Mouse (Mus musculus) MEL (cell line): ENCODE measurements at regions not wholly inside any gene's neighbourhood (a gene's known extent, or its start where the extent isn't known, plus 50 kb on each side); places are given as distances from the start of the nearest gene placed in this dataset.
"Not testable (repeated sequence)": the region's sequence is repeated elsewhere in the genome, so short reads cannot be mapped to it uniquely, and the experiment has no call there.

Experiments
- DNase-seq: peaks from one replicate; pipeline ENCODE4 v3.0.0; 2011; ENCODE audit warnings: low read depth, low spot score
- H3K27ac ChIP-seq: 2 replicates; pipeline ENCODE4 v1.5.1; 2012; ENCODE audit warnings: low read depth, mild to moderate bottlenecking, control low read depth, low read length, moderate library complexity; ENCODE audit not compliant: control insufficient read depth
- H3K27me3 ChIP-seq, 2 experiments: fragments of 150-350 bp in 1 of 2; sonication (generic) in 1 of 2; 2 replicates each; pipeline ENCODE4 v1.6.1; 2012; ENCODE audit warnings: low read length in 2 of 2, mild to moderate bottlenecking in 2 of 2, improper control_type of control experiment in 1 of 2, moderate library complexity in 1 of 2; ENCODE audit not compliant: insufficient read depth in 2 of 2, control insufficient read depth in 1 of 2
- H3K36me3 ChIP-seq, 2 experiments: 2 replicates each; pipeline ENCODE4 v1.6.1; 2012 to 2014; ENCODE audit warnings: low read length in 2 of 2, improper control_type of control experiment in 1 of 2, inconsistent platforms in 1 of 2, mild to moderate bottlenecking in 1 of 2; ENCODE audit not compliant: insufficient read depth in 2 of 2, control insufficient read depth in 1 of 2
- H3K4me1 ChIP-seq, 2 experiments: fragments of 150-350 bp in 1 of 2; sonication (generic) in 1 of 2; 2 replicates each; pipeline ENCODE4 v1.6.1; 2012; ENCODE audit warnings: low read length in 2 of 2, improper control_type of control experiment in 1 of 2, mild to moderate bottlenecking in 1 of 2; ENCODE audit not compliant: insufficient read depth in 2 of 2, control insufficient read depth in 1 of 2
- H3K4me3 ChIP-seq, 2 experiments: fragments of 150-350 bp in 1 of 2; sonication (generic) in 1 of 2; 2 replicates each; pipeline ENCODE4 v1.5.1; 2012; ENCODE audit warnings: low read depth in 2 of 2, low read length in 2 of 2, mild to moderate bottlenecking in 2 of 2, moderate library complexity in 2 of 2, control low read depth in 1 of 2, improper control_type of control experiment in 1 of 2; ENCODE audit not compliant: control insufficient read depth in 1 of 2, insufficient read depth in 1 of 2
- H3K79me2 ChIP-seq: 2 replicates; pipeline ENCODE4 v1.6.1; 2012; ENCODE audit warnings: mild to moderate bottlenecking, low read length, moderate library complexity; ENCODE audit not compliant: control insufficient read depth, poor library complexity, insufficient read depth
- H3K9ac ChIP-seq: 2 replicates; pipeline ENCODE4 v1.6.1; 2012; ENCODE audit warnings: low read depth, mild to moderate bottlenecking, control low read depth, low read length, moderate library complexity; ENCODE audit not compliant: control insufficient read depth, poor library complexity, severe bottlenecking
- H3K9me3 ChIP-seq: fragments of 150-350 bp; sonication (generic); replicated peaks from 2 replicates; pipeline ENCODE4 v1.6.1; 2012; ENCODE audit warnings: mild to moderate bottlenecking, low read length, improper control_type of control experiment, moderate library complexity; ENCODE audit not compliant: insufficient read depth
- CTCF ChIP-seq, 3 experiments: IDR thresholded peaks in 2 of 3; conservative IDR thresholded peaks in 1 of 3; 2 replicates each; pipeline ENCODE4 v1.5.1; 2011 to 2012; ENCODE audit warnings: low read length in 3 of 3, low read depth in 2 of 3, mild to moderate bottlenecking in 2 of 3, improper control_type of control experiment in 1 of 3, inconsistent platforms in 1 of 3, mixed read lengths in 1 of 3, moderate library complexity in 1 of 3; ENCODE audit not compliant: control insufficient read depth in 1 of 3, insufficient read depth in 1 of 3, poor library complexity in 1 of 3, severe bottlenecking in 1 of 3
- EP300 ChIP-seq, 2 experiments: IDR thresholded peaks; 2 replicates each; pipeline ENCODE4 v1.6.1; 2011; ENCODE audit warnings: improper control_type of control experiment in 2 of 2, low read length in 2 of 2, low read depth in 1 of 2, mild to moderate bottlenecking in 1 of 2
- ETS1 ChIP-seq: IDR thresholded peaks from 2 replicates; pipeline ENCODE4 v1.6.1; 2012; ENCODE audit warnings: low read depth, mild to moderate bottlenecking, inconsistent platforms, low read length, improper control_type of control experiment, moderate library complexity
- GATA1 ChIP-seq: IDR thresholded peaks from 2 replicates; pipeline ENCODE4 v1.6.1; 2011; ENCODE audit warnings: low read depth, low read length, improper control_type of control experiment
- JUND ChIP-seq: IDR thresholded peaks from 2 replicates; pipeline ENCODE4 v1.6.1; 2011; ENCODE audit warnings: low read depth, mild to moderate bottlenecking, improper control_type of control experiment, low read length
- KAT2A ChIP-seq: conservative IDR thresholded peaks from 2 replicates; pipeline ENCODE4 v1.6.1; 2012; ENCODE audit warnings: low read depth, low read length, improper control_type of control experiment, inconsistent platforms
- MAFK ChIP-seq: IDR thresholded peaks from 2 replicates; pipeline ENCODE4 v1.6.1; 2011; ENCODE audit warnings: low read depth, mild to moderate bottlenecking, low read length, improper control_type of control experiment, borderline replicate concordance
- MYB ChIP-seq: IDR thresholded peaks from 2 replicates; pipeline ENCODE4 v1.6.1; 2011; ENCODE audit warnings: mild to moderate bottlenecking, low read depth, low read length, improper control_type of control experiment
- NRF1 ChIP-seq: IDR thresholded peaks from 2 replicates; pipeline ENCODE4 v1.6.1; 2014; ENCODE audit warnings: low read depth, mild to moderate bottlenecking, inconsistent platforms, low read length, improper control_type of control experiment, moderate library complexity; ENCODE audit not compliant: poor library complexity, insufficient read depth, severe bottlenecking
- POLR2A ChIP-seq, 2 experiments: IDR thresholded peaks; 2 replicates each; pipeline ENCODE4 v1.6.1; 2011 to 2012; ENCODE audit warnings: low read length in 2 of 2, mild to moderate bottlenecking in 2 of 2, control low read depth in 1 of 2, improper control_type of control experiment in 1 of 2, low read depth in 1 of 2, moderate library complexity in 1 of 2; ENCODE audit not compliant: control insufficient read depth in 1 of 2, insufficient read depth in 1 of 2, poor library complexity in 1 of 2
- RAD21 ChIP-seq: IDR thresholded peaks from 2 replicates; pipeline ENCODE4 v1.6.1; 2011; ENCODE audit warnings: mild to moderate bottlenecking, low read depth, low read length, improper control_type of control experiment
- RCOR1 ChIP-seq: IDR thresholded peaks from 2 replicates; pipeline ENCODE4 v1.6.1; 2012; ENCODE audit warnings: low read depth, mild to moderate bottlenecking, inconsistent platforms, low read length, improper control_type of control experiment
- SIN3A ChIP-seq: IDR thresholded peaks from 2 replicates; pipeline ENCODE4 v1.6.1; 2012; ENCODE audit warnings: low read length, improper control_type of control experiment, inconsistent platforms
- TBP ChIP-seq: IDR thresholded peaks from 2 replicates; pipeline ENCODE4 v1.8.0; 2011; ENCODE audit warnings: low read depth, low read length, improper control_type of control experiment
- TCF12 ChIP-seq: IDR thresholded peaks from 2 replicates; pipeline ENCODE4 v1.6.1; 2014; ENCODE audit warnings: low read depth, mild to moderate bottlenecking, inconsistent platforms, low read length, improper control_type of control experiment, moderate library complexity
- UBTF ChIP-seq: IDR thresholded peaks from 2 replicates; pipeline ENCODE4 v1.6.1; 2012; ENCODE audit warnings: low read depth, mild to moderate bottlenecking, inconsistent platforms, low read length, improper control_type of control experiment, moderate library complexity, borderline replicate concordance; ENCODE audit not compliant: insufficient read depth
- ZC3H11A ChIP-seq: IDR thresholded peaks from 2 replicates; pipeline ENCODE4 v1.6.1; 2012; ENCODE audit warnings: low read depth, mild to moderate bottlenecking, inconsistent platforms, low read length, improper control_type of control experiment
- ZKSCAN1 ChIP-seq: IDR thresholded peaks from 2 replicates; pipeline ENCODE4 v1.6.1; 2012; ENCODE audit warnings: low read depth, mild to moderate bottlenecking, inconsistent platforms, low read length, improper control_type of control experiment, moderate library complexity
- ZMIZ1 ChIP-seq: IDR thresholded peaks from 2 replicates; pipeline ENCODE4 v1.6.1; 2012; ENCODE audit warnings: low read depth, mild to moderate bottlenecking, inconsistent platforms, low read length, improper control_type of control experiment, moderate library complexity
- ZNF384 ChIP-seq: IDR thresholded peaks from 2 replicates; pipeline ENCODE4 v1.6.1; 2012; ENCODE audit warnings: low read depth, mild to moderate bottlenecking, inconsistent platforms, low read length, improper control_type of control experiment

- no peaks in the 10 kb centered on the region for H3K36me3 ChIP-seq
- DNase-seq = no peak
- H3K4me3 ChIP-seq = no peak overlapping the region
- H3K9ac ChIP-seq = no peak overlapping the region
- no peak for TF ChIP-seq MYB
- no peak for TF ChIP-seq CTCF (IDR thresholded peaks at IDR 0.05 in 2 of 3, conservative IDR thresholded peaks at IDR 0.05 in 1 of 3; ENCODE audit: control insufficient read depth in 1 of 3, insufficient read depth in 1 of 3, low read depth in 2 of 3, low read length in 3 of 3, poor library complexity in 1 of 3, severe bottlenecking in 1 of 3)
- TF ChIP-seq TCF12 = no peak
- no peak for TF ChIP-seq UBTF
- no peaks in the 10 kb centered on the region for H3K79me2 ChIP-seq
- H3K27ac ChIP-seq = no peak overlapping the region
- no peaks in the 10 kb centered on the region for H3K9me3 ChIP-seq
- no peaks in the 10 kb centered on the region for H3K4me1 ChIP-seq
- no peaks in the 10 kb centered on the region; a peak in 1 of 4 replicates for H3K27me3 ChIP-seq
Measured at GRCm38 (mm10) chr14:104114182-104114581, 270.0 kb upstream of the Ednrb start.

GRCm38 (mm10) chr14:104113448-104113847, 269.2 kb upstream of the Ednrb start:
- TF ChIP-seq JUND (no peak), GATA1 (no peak), RCOR1 (no peak), RAD21 (no peak), NRF1 (no peak), TBP (no peak), POLR2A (IDR thresholded peaks at IDR 0.05; ENCODE audit: control insufficient read depth in 1 of 2, insufficient read depth in 1 of 2, low read depth in 1 of 2, low read length in 2 of 2, poor library complexity in 1 of 2) (no peak), ZNF384 (no peak), SIN3A (no peak), ZC3H11A (no peak), EP300 (IDR thresholded peaks at IDR 0.05; ENCODE audit: low read depth in 1 of 2, low read length in 2 of 2) (no peak), ZKSCAN1 (no peak)

GRCm38 (mm10) chr14:104086381-104086780, 242.2 kb upstream of the Ednrb start:
- DNase-seq = no peak
- no peak overlapping the region for H3K4me3 ChIP-seq
- no peak overlapping the region for H3K27ac ChIP-seq
- H3K36me3 ChIP-seq = no peaks in the 10 kb centered on the region
- TF ChIP-seq ETS1 (no peak), POLR2A (IDR thresholded peaks at IDR 0.05; ENCODE audit: control insufficient read depth in 1 of 2, insufficient read depth in 1 of 2, low read depth in 1 of 2, low read length in 2 of 2, poor library complexity in 1 of 2) (no peak), KAT2A (no peak), ZKSCAN1 (no peak), ZC3H11A (no peak), MAFK (no peak), UBTF (no peak), ZMIZ1 (no peak)
- H3K27me3 ChIP-seq = no peaks in the 10 kb centered on the region
- no peaks in the 10 kb centered on the region for H3K4me1 ChIP-seq
- no peak overlapping the region for H3K9ac ChIP-seq
- H3K9me3 ChIP-seq = no peaks in the 10 kb centered on the region
- H3K79me2 ChIP-seq = no peaks in the 10 kb centered on the region

More at GRCm38 (mm10) chr14:104113448-104113847, 269.2 kb upstream of the Ednrb start:
- DNase-seq = no peak
- no peaks in the 10 kb centered on the region for H3K79me2 ChIP-seq
- no peak overlapping the region for H3K9ac ChIP-seq
- no peaks in the 10 kb centered on the region; a peak in 1 of 4 replicates for H3K27me3 ChIP-seq
- no peaks in the 10 kb centered on the region for H3K36me3 ChIP-seq
- no peaks in the 10 kb centered on the region for H3K4me1 ChIP-seq
- H3K27ac ChIP-seq = no peak overlapping the region
- no peaks in the 10 kb centered on the region for H3K9me3 ChIP-seq
- H3K4me3 ChIP-seq = no peak overlapping the region

- not testable (repeated sequence) for H3K79me2 ChIP-seq, H3K9ac ChIP-seq, H3K27me3 ChIP-seq, H3K27ac ChIP-seq, H3K4me3 ChIP-seq, H3K36me3 ChIP-seq, H3K4me1 ChIP-seq, H3K9me3 ChIP-seq, DNase-seq
Measured at GRCm38 (mm10) chr14:104064199-104064598, 220.0 kb upstream of the Ednrb start.
